Mouse (Mus musculus) testis, adult 2 months (tissue): Measurements from ENCODE around the gene Fzr1.

Experiments
- CTCF ChIP-seq: fragments of 200-500 bp; IDR thresholded peaks from 2 replicates; pipeline ENCODE4 v1.5.1; 2012; ENCODE audit warnings: low read depth, mild to moderate bottlenecking, inconsistent platforms, low read length, moderate library complexity; ENCODE audit not compliant: control insufficient read depth, insufficient read depth, insufficient replicate concordance
- POLR2A ChIP-seq: fragments of 200-500 bp; IDR thresholded peaks from 2 replicates; pipeline ENCODE4 v1.6.1; 2012; ENCODE audit warnings: low read depth, mild to moderate bottlenecking, inconsistent platforms, low read length, moderate library complexity; ENCODE audit not compliant: control insufficient read depth

DNA sequence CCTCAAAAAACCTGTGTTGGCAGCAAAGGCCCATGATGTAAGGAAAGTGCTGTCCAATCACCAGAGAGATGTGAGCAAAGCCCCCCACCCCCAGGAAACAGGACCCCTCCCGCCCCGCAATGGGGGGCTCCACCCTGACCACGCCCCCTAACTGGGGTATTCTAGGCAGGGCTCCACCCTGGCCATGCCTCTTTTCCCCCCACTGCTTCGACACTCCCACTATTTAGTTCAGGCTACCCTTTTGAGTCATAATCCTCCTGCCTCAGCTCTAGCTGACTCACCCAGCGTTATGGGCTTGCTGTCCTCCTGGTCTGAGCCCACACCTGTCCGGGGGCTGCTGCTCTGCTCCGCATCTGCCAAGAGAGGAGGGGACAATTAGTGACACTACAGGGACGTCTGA, 31.0 kb upstream of the Fzr1 start:
- TF ChIP-seq POLR2A, result no peak
- TF ChIP-seq CTCF, result no peak
